Mouse (Mus musculus) ES-Bruce4 (cell line): ENCODE measurements around the gene Tomm40l. TPM values are rescaled to one million over a fixed set of nuclear protein-coding genes. Genes with fewer than 3 reads are reported as not detected.
"Not testable (repeated sequence)": the region's sequence is repeated elsewhere in the genome, so short reads cannot be mapped to it uniquely, and the experiment has no call there.

Source experiments
- H3K27ac ChIP-seq: 2 replicates; pipeline ENCODE4 v1.5.1; 2012; ENCODE audit warnings: low read length, inconsistent platforms; ENCODE audit not compliant: insufficient read depth
- H3K27me3 ChIP-seq: 2 replicates; pipeline ENCODE4 v1.6.1; 2012; ENCODE audit warnings: mild to moderate bottlenecking, low read length, inconsistent platforms; ENCODE audit not compliant: control insufficient read depth, poor library complexity, insufficient read depth, severe bottlenecking
- H3K36me3 ChIP-seq: 2 replicates; pipeline ENCODE4 v1.6.1; 2012; ENCODE audit warnings: inconsistent platforms, mild to moderate bottlenecking, low read length, moderate library complexity; ENCODE audit not compliant: control insufficient read depth, poor library complexity, insufficient read depth, severe bottlenecking
- H3K4me1 ChIP-seq: one replicate; pipeline ENCODE4 v1.8.1; 2011; ENCODE audit warnings: low read length; ENCODE audit not compliant: control insufficient read depth, insufficient read depth
- H3K4me3 ChIP-seq: 2 replicates; pipeline ENCODE4 v1.5.1; 2011; ENCODE audit warnings: low read depth, mild to moderate bottlenecking, low read length
- H3K9ac ChIP-seq: 2 replicates; pipeline ENCODE4 v1.6.1; 2012; ENCODE audit warnings: low read depth, mild to moderate bottlenecking, inconsistent platforms; ENCODE audit not compliant: poor library complexity, severe bottlenecking
- H3K9me3 ChIP-seq: replicated peaks from 2 replicates; pipeline ENCODE4 v1.6.1; 2012; ENCODE audit warnings: mild to moderate bottlenecking, low read length, inconsistent platforms; ENCODE audit not compliant: control insufficient read depth, poor library complexity, insufficient read depth, severe bottlenecking
- CTCF ChIP-seq: IDR thresholded peaks from one replicate; pipeline ENCODE4 v1.8.1; 2011; ENCODE audit warnings: low read depth, low read length
- EP300 ChIP-seq: IDR thresholded peaks from 2 replicates; pipeline ENCODE4 v1.6.1; 2011; ENCODE audit warnings: low read depth, low read length; ENCODE audit not compliant: insufficient read depth
- POLR2A ChIP-seq: IDR thresholded peaks from one replicate; pipeline ENCODE4 v1.8.1; 2011; ENCODE audit warnings: low read length; ENCODE audit not compliant: insufficient read depth
- polyA plus RNA-seq: library from polyadenylated mRNA; stranded (reverse); fragments of >200 nt; gene quantifications from 2 replicates; pipeline ENCODE4 v1.2.4, GENCODE M21; 2011; ENCODE audit warnings: low read depth; ENCODE audit not compliant: missing spikeins, insufficient read depth, insufficient read length

The Tomm40l gene
- polyA plus RNA-seq, 1 experiment: 25.1 TPM

DNA sequence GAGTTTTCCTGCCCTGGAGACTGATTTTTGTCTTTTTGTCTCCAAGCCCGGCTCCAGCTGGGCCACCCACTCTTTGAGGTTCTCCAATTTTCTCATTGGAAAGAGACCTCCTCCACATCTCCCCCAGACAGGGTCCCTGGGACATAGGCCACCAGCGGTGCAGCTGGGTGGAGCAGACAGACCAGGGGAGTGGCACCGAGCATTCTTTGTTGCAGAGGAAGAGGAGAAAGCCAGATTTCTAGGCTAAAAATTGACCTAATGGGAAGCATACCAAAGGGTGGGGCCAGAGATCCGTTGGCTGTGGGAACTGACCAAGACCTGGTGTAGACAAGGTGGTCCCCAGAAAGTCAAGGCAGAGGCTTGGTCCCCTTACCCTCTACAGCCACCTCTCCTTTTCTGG is 25.6 kb upstream of the Tomm40l start:
- Histone ChIP-seq H3K27ac (peak overlapping the region; percentile 92), H3K27me3 (no peaks in the 10 kb centered on the region), H3K4me1 (peaks cover 10% of the 10 kb centered on the region), H3K9me3 (no peaks in the 10 kb centered on the region), H3K9ac (peak overlapping the region; percentile 52; the same call in 1 of the 2 replicates), H3K36me3 (peaks cover 14% of the 10 kb centered on the region), H3K4me3 (peak overlapping the region; percentile 77; the same call in 1 of the 2 replicates)
- TF ChIP-seq CTCF (no peak), POLR2A (no peak), EP300 (no peak)

DNA sequence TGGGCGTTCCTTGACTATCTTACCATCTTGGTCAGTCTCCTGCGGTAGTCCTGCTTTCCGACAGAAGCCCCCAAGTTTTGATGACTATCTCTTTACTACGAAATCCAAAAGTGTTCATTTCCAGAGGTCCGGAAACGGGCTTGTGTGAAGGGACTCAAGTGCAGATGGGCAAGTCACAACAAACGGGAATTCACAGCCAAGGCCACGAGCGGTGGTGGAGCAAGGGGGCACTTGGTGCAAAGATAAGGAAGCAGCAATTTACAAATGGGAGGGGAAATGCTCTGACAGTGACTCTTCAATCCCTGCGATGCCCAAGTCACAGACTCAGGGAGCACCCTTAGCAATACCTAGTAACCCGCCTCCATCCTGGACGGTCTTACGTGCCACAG is 25.1 kb upstream of the Tomm40l start:
- Histone ChIP-seq H3K9me3 (no peaks in the 10 kb centered on the region), H3K4me3 (peak overlapping the region; percentile 77), H3K4me1 (peaks cover 10% of the 10 kb centered on the region), H3K36me3 (peaks cover 17% of the 10 kb centered on the region), H3K9ac (peak overlapping the region; percentile 52), H3K27me3 (no peaks in the 10 kb centered on the region), H3K27ac (peak overlapping the region; percentile 92)
- TF ChIP-seq POLR2A: no peak
- no peak for TF ChIP-seq CTCF
- no peak for TF ChIP-seq EP300

DNA sequence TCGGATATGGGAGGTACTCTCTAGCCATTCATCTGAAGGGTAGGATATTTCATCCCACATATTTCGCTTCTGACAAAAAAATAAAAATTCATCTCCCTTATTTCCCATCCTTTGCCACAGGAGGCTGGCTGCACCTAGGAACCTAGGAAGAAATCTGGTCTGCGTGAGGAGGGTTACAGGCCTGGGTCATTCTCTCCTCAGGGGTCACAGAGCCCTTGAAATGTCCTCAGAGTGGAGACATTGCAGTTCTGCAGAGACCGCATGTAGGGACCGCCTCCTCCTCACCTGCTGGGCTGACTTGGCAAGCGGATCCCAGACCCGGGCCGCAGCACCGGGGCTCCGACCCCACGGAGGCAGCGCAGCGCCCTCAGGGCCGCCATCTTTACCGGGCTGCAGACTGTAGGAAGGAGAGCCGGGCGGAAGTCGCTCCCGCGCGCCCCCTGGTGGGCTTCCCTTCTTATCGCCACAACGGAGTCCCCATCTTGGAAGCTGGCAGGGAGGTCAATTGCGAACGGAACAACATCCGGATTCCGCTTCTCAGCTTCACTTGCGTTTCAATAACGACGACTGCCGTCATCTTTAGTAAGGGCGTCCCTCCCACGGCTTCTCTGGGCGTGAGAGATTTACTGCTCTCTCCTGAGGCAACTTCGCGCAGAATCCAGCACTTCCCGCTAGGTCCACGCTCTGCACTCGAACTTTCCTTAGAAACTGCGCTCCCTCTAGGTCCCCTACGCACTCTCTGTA is 24.6 kb upstream of the Tomm40l start:
- Histone ChIP-seq H3K36me3 (peaks cover 17% of the 10 kb centered on the region), H3K27me3 (no peaks in the 10 kb centered on the region), H3K27ac (peak overlapping the region; percentile 92), H3K9ac (peak overlapping the region; percentile 70), H3K9me3 (no peaks in the 10 kb centered on the region), H3K4me1 (peaks cover 10% of the 10 kb centered on the region), H3K4me3 (peak overlapping the region; percentile 95)
- peak; percentile 63 for TF ChIP-seq CTCF
- TF ChIP-seq EP300: no peak
- no peak for TF ChIP-seq POLR2A

GRCm38 (mm10) chr1:171245353-171245752 is 23.0 kb upstream of the Tomm40l start:
- TF ChIP-seq CTCF: no peak
- no peak for TF ChIP-seq POLR2A
- TF ChIP-seq EP300: no peak
- Histone ChIP-seq H3K9ac (no peak overlapping the region), H3K36me3 (peaks cover 17% of the 10 kb centered on the region), H3K27me3 (no peaks in the 10 kb centered on the region), H3K4me1 (peaks cover 12% of the 10 kb centered on the region), H3K9me3 (no peaks in the 10 kb centered on the region), H3K4me3 (no peak overlapping the region), H3K27ac (no peak overlapping the region)

DNA sequence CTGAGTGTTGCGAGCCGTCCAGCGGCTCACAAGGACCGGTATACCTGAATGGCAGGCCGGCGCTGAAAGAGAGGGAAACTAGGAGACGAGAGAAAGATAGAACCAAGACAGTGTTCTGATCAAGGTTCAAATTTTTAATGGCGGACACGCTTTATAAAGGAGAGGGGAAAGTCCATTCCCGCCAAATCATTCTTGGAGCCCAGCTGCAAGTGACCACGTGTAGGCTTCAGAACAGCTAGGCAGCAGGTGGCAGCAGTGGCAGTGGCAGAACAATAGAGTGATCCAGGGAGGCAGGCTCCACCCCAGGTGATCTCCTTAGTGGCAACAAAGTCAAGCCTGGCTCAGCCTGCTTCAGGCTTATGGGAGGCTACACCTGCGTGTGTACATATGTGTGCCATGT is 19.6 kb upstream of the Tomm40l start:
- H3K9me3 ChIP-seq: not testable (repeated sequence)

DNA sequence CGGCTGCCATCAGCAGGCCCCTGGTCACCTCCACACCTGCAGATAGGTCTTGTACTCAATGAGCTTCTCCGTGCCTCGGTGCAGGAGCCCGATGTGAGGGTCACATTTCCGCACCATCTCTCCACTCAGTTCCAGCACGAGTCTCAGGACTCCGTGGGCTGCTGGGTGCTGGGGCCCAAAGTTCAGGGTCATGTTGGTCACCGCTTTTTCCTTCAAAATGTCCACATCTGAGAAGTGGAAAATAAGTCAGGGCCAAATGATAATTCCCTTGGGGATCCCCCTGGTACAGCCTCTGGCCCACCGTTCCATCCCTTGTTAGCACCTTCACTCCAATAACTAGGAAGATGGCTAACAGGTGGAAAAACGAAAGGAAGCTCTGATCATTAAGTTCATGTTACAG is 18.6 kb upstream of the Tomm40l start:
- H3K9me3 ChIP-seq: no peaks in the 10 kb centered on the region
- no peak overlapping the region for H3K9ac ChIP-seq
- peaks cover 4% of the 10 kb centered on the region for H3K4me1 ChIP-seq
- TF ChIP-seq EP300 (no peak), CTCF (no peak), POLR2A (no peak)
- peaks cover 40% of the 10 kb centered on the region for H3K36me3 ChIP-seq
- no peaks in the 10 kb centered on the region for H3K27me3 ChIP-seq
- no peak overlapping the region for H3K27ac ChIP-seq
- no peak overlapping the region for H3K4me3 ChIP-seq

More for the DNA sequence above, 19.6 kb upstream of the Tomm40l start:
- H3K27me3 ChIP-seq, H3K9ac ChIP-seq, H3K27ac ChIP-seq, H3K4me1 ChIP-seq, H3K4me3 ChIP-seq: not testable (repeated sequence)
- peaks cover 31% of the 10 kb centered on the region for H3K36me3 ChIP-seq
